Mouse (Mus musculus) embryonic facial prominence, embryonic 10.5 days (tissue): ENCODE results near the gene Gdf5. TPM values are rescaled to one million over a fixed set of nuclear protein-coding genes. Genes with fewer than 3 reads are reported as not detected.

ENCODE experiments used
- polyA plus RNA-seq: library from polyadenylated mRNA; unstranded; fragments of >200 nt; fragmentation: Nextera tagmentation; extraction: Ambion mirVana; gene quantifications from 2 replicates; pipeline ENCODE4 v1.2.1, GENCODE M21; 2016

Gdf5 gene
- polyA plus RNA-seq, 1 experiment from 2014 or later = 0.91 TPM

Other genes with a start within 250 kb of the Gdf5 start
- gene Edem2, start 215.9 kb downstream of the Gdf5 start, polyA plus RNA-seq = 27.0 and 28.6 TPM in 2 replicates
- not detected in 2 replicates for gene Gm17581, start 209.5 kb downstream of the Gdf5 start, polyA plus RNA-seq
- gene Procr, start 194.2 kb downstream of the Gdf5 start, polyA plus RNA-seq = 1.0 and 1.8 TPM in 2 replicates
- gene Mmp24, start 170.0 kb downstream of the Gdf5 start, polyA plus RNA-seq = 0.30 and 0.44 TPM in 2 replicates
- 7.1 and 8.4 TPM in 2 replicates for gene BC029722, start 125.9 kb downstream of the Gdf5 start, polyA plus RNA-seq
- 247 and 259 TPM in 2 replicates for gene Eif6, start 118.4 kb downstream of the Gdf5 start, polyA plus RNA-seq
- 0.29 and 0.41 TPM in 2 replicates for gene Fam83c, start 110.5 kb downstream of the Gdf5 start, polyA plus RNA-seq
- gene Uqcc1, start 15.1 kb downstream of the Gdf5 start, polyA plus RNA-seq = 74.2 and 82.8 TPM in 2 replicates
- 0.12 TPM in 1 of 2 replicates, not detected in the other for gene Gm15557, start 4.6 kb downstream of the Gdf5 start, polyA plus RNA-seq
- gene Cep250, start 11.1 kb upstream of the Gdf5 start, polyA plus RNA-seq = 29.8 and 31.4 TPM in 2 replicates
- gene 6430550D23Rik, start 62.6 kb upstream of the Gdf5 start, polyA plus RNA-seq = 0.91 and 1.4 TPM in 2 replicates
- 178 and 183 TPM in 2 replicates for gene Ergic3, start 62.7 kb upstream of the Gdf5 start, polyA plus RNA-seq
- 0.11 TPM in 1 of 2 replicates, not detected in the other for gene Fer1l4, start 107.6 kb upstream of the Gdf5 start, polyA plus RNA-seq
- 5.9 and 6.0 TPM in 2 replicates for gene Spag4, start 119.8 kb upstream of the Gdf5 start, polyA plus RNA-seq
- 75.6 and 79.6 TPM in 2 replicates for gene Cpne1, start 166.6 kb upstream of the Gdf5 start, polyA plus RNA-seq
- 50.8 and 52.6 TPM in 2 replicates for gene Rbm12, start 166.6 kb upstream of the Gdf5 start, polyA plus RNA-seq
- 23.3 and 35.7 TPM in 2 replicates for gene Gm28036, start 181.7 kb upstream of the Gdf5 start, polyA plus RNA-seq
- 396 and 400 TPM in 2 replicates for gene Romo1, start 198.7 kb upstream of the Gdf5 start, polyA plus RNA-seq
- 37.7 and 42.1 TPM in 2 replicates for gene Nfs1, start 198.8 kb upstream of the Gdf5 start, polyA plus RNA-seq
- 557 and 577 TPM in 2 replicates for gene Rbm39, start 234.9 kb upstream of the Gdf5 start, polyA plus RNA-seq